Mouse (Mus musculus) kidney, adult 2 months (tissue): ENCODE data around the gene Hoxb5. TPM values are rescaled to one million over a fixed set of nuclear protein-coding genes. Genes with fewer than 3 reads are reported as not detected.
A peak's percentile ranks its signal among the peaks of the same experiment; 100 is the strongest.

Experiments used
- DNase-seq: peaks from one replicate; pipeline ENCODE4 v3.0.0; 2021
- H3K27ac ChIP-seq: fragments of 200-500 bp; 2 replicates; pipeline ENCODE4 v1.5.1; 2012; ENCODE audit warnings: low read depth, low read length, control low read depth, inconsistent platforms; ENCODE audit not compliant: insufficient read depth
- H3K27me3 ChIP-seq: fragments of 200-500 bp; replicated peaks from 2 replicates; pipeline ENCODE4 v1.6.1; 2012; ENCODE audit warnings: mild to moderate bottlenecking, moderate library complexity, low read length, inconsistent platforms; ENCODE audit not compliant: control insufficient read depth, insufficient read depth
- H3K36me3 ChIP-seq: fragments of 200-500 bp; 2 replicates; pipeline ENCODE4 v1.6.1; 2012; ENCODE audit warnings: mild to moderate bottlenecking, moderate library complexity, low read length, inconsistent platforms; ENCODE audit not compliant: control insufficient read depth, insufficient read depth
- H3K4me1 ChIP-seq: fragments of 200-500 bp; 2 replicates; pipeline ENCODE4 v1.6.1; 2011; ENCODE audit warnings: low read length; ENCODE audit not compliant: control insufficient read depth, insufficient read depth
- H3K4me3 ChIP-seq: fragments of 200-500 bp; 2 replicates; pipeline ENCODE4 v1.5.1; 2011; ENCODE audit warnings: mild to moderate bottlenecking, low read depth, low read length, control low read depth; ENCODE audit not compliant: insufficient read depth
- CTCF ChIP-seq: fragments of 200-500 bp; conservative IDR thresholded peaks from 2 replicates; pipeline ENCODE4 v1.5.1; 2011; ENCODE audit warnings: low read depth, mild to moderate bottlenecking, control low read depth, low read length, moderate library complexity, mixed read lengths; ENCODE audit not compliant: insufficient read depth, insufficient read length
- POLR2A ChIP-seq: fragments of 200-500 bp; IDR thresholded peaks from one replicate; pipeline ENCODE4 v1.6.1; 2011; ENCODE audit warnings: low read depth, low read length, control low read depth
- WGBS: fragments of 180-500 bp; shearing (Covaris S2); methylation state at CpG from one replicate; pipeline ENCODE4 v1.1.7; 2018; 5-methylcytosine and 5-hydroxymethylcytosine counted together
- polyA plus RNA-seq: library from polyadenylated mRNA; depleted of rRNA; stranded (reverse); fragments of >200 nt; gene quantifications from 2 replicates; pipeline ENCODE4 v1.2.3, GENCODE M21; 2012

The Hoxb5 gene
- polyA plus RNA-seq, 1 experiment = 7.7 TPM

DNA sequence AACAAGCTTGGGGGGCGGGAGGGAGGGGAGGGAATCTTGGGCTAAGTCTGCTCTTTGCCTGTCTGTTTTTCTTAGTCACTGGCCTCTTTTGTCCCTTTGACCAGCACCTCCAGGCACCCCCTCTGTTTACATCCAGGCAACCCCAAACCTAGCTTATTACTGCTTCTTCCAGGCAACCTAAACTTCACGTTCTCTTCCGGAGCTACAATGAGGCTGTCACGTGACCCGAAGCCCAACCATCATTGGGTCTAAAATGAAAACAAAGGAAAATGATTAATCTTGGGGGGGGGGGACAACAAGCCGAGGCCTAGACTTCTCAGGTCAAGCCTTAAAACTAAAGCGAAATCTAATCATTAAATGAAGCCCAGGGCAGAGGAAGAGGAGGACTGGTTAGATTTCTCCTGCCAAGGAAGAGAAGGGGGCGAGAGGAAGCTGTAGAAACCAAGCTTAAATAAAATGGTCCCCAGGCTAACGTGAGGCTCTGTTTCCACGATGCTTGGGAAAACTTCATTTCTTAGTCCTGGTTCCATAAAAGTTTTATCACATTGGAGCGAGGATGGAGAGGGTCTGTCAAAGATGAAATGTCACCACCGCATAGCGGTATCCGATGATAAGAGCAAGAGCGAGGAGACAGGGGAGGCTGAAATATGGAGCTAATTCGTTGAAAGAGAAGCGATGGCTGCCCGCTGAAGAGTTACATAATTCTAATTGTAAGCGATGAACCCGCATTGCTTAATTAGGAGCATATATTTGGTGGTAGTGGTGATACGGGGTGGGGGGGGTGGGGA, 45.2 kb downstream of the Hoxb5 start:
- peak; percentile 90 for DNase-seq
- H3K4me3 ChIP-seq = 0 out of 2 replicates have a peak overlapping the region, but pooled peaks have one; percentile 23
- H3K36me3 ChIP-seq = no peaks in the 10 kb centered on the region
- WGBS = 27% methylated on average over 21 of the region's 21 CpGs
- H3K27me3 ChIP-seq = no peaks in the 10 kb centered on the region
- H3K27ac ChIP-seq = peak overlapping the region; percentile 94
- H3K4me1 ChIP-seq = peaks cover 24% of the 10 kb centered on the region
- TF ChIP-seq POLR2A (no peak), CTCF (no peak)

DNA sequence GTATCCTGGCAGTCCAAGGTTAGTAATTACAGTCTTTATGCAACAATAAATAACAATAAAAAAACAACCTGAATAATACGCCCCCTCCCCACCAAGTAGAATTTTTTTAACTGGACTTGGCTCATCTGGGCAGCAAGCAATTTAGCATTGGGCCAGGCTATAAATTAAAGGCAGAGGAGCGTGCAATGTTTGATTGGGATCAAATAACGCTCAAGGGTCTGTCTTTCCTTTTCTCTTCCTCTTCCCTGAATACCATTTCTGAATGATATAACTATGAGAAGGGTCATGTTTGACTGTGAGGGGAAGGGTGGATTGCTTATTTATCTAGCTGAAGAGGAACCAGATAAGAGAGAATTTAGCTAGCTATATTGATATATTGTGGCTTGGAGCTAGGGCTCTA, 45.9 kb downstream of the Hoxb5 start:
- DNase-seq = peak; percentile 9
- no peak overlapping the region for H3K4me3 ChIP-seq
- peak overlapping the region; percentile 88 for H3K27ac ChIP-seq
- peaks cover 21% of the 10 kb centered on the region for H3K4me1 ChIP-seq
- no peaks in the 10 kb centered on the region for H3K27me3 ChIP-seq
- 26% methylated on average over 3 of the region's 3 CpGs for WGBS
- no peaks in the 10 kb centered on the region for H3K36me3 ChIP-seq
- no peak for TF ChIP-seq POLR2A
- TF ChIP-seq CTCF = no peak

DNA sequence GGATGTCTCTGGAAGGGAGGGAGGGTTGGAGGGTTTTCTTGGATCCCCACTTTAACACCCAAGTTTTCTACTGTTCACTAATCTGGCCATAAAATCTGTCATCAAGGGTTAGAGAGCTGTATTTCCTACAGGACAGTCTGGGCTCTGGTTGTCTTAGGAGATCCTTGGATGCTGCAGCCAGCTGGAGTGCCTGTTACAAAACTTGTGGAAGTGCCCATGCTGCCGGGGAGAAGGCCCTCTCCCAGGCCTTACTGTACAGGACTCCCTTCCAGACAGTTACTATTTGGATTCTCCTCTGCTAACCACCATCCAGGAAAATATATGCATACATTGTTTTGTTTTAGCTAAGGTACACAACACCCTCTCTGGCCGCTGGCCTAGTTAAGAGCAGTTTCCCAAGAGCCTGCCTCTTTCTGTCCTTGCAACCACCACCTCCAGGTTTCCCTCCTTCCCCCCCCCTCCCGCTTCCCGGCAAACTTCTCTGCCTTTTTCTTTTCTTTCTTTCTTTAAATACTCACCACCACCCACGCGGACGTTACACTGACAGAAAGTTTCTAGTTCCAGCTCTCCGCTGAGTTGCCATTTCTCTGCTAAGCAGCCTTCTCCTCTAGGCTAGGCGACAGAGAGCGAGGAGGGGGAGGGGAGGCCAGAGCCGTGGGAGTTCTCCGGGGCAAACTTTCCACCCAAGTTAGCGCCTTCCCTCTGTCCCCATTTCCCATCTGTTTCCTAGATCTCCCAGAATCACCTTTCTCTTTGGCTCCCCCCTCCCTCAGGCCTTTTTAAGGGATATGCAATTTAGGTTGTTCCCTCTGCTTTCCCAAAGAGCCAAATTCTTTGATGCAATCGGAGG, 46.6 kb downstream of the Hoxb5 start:
- Histone ChIP-seq H3K36me3 (no peaks in the 10 kb centered on the region), H3K27me3 (no peaks in the 10 kb centered on the region), H3K4me3 (peak overlapping the region; percentile 34), H3K4me1 (peaks cover 21% of the 10 kb centered on the region), H3K27ac (peak overlapping the region; percentile 88)
- 13% methylated on average over 14 of the region's 14 CpGs for WGBS
- DNase-seq = peak; percentile 70
- TF ChIP-seq POLR2A = no peak
- TF ChIP-seq CTCF = no peak

DNA sequence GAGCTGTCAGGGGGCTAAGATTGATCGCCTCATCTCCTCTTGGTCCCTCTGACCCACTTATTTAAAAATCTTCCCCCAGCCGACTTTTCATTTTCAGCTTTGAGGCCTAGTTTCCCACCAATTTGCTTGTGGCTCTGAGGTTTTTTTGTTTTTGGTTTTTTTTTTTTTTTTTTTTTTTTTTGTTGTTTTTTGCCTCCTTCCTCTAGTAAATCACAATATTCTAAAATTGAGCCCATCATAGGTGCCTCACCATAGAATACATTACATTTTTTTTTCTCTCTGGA, 47.1 kb downstream of the Hoxb5 start, which contains the start of gene Hoxb2:
Hoxb2 (plus strand) TSS at position 185 of the 284 bp plus-strand sequence.
- DNase-seq = no peak
- peak within 1 kb of the TSS; percentile 34 for H3K4me3 ChIP-seq
- no peak for TF ChIP-seq CTCF
- TF ChIP-seq POLR2A = no peak

DNA sequence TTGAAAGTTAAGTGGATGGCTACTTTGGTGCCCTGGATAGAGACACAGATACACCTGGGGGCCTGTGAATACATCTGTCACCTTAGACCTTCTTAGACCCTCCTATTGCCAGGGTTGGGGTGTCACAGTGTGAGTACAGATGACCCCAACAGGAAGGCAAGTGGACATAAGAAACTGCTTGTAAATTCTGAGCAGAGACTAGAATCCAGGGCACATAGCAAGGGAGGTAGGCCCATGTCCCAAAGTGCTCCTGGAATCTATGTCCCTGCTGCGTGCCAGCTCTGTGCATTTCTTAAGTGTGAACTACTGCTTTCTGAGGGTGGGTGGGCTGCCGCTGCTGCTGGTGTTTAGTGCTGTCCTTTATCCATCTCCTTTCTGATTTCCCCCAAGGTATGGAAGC, 47.7 kb downstream of the Hoxb5 start:
- Histone ChIP-seq H3K27me3 (no peaks in the 10 kb centered on the region), H3K4me1 (peaks cover 21% of the 10 kb centered on the region), H3K4me3 (no peak overlapping the region), H3K27ac (peak overlapping the region; percentile 88), H3K36me3 (no peaks in the 10 kb centered on the region)
- 67% methylated on average over 2 of the region's 2 CpGs for WGBS
- peak; percentile 27 for DNase-seq
- no peak for TF ChIP-seq CTCF
- no peak for TF ChIP-seq POLR2A

More for the DNA sequence above, 47.1 kb downstream of the Hoxb5 start, which contains the start of gene Hoxb2:
- Histone ChIP-seq H3K27ac (peak within 1 kb of the TSS; percentile 88), H3K36me3 (no peaks in the 10 kb centered on the region), H3K27me3 (no peaks in the 10 kb centered on the region), H3K4me1 (peaks cover 21% of the 10 kb centered on the region)
- 32% methylated on average over 2 of the region's 2 CpGs for WGBS

DNA sequence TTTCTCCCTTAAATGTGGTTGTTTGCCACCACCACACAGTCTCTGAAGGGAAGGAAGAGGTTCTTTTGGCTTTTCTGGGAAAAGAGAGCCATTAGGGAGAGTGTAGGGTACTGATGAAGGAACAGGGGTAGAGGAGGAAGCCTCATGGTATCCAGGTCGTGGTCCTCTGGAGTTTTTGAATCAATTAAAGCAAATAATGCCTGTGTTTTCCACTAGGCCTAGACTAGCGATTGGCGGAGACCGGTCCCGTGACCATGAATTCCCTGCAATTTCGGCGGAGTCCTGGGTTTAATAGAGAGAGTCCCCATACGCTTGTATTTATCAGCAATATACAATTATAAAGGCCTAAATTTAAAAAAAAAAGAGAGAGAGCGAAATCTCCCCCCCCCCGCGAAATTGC, 48.2 kb downstream of the Hoxb5 start:
- WGBS = 11% methylated on average over 11 of the region's 11 CpGs
- Histone ChIP-seq H3K27me3 (no peaks in the 10 kb centered on the region), H3K27ac (peak overlapping the region; percentile 88), H3K4me3 (peak overlapping the region; percentile 97; the same call in 1 of the 2 replicates), H3K4me1 (peaks cover 21% of the 10 kb centered on the region), H3K36me3 (no peaks in the 10 kb centered on the region)
- peak; percentile 77 for DNase-seq
- no peak for TF ChIP-seq CTCF
- no peak for TF ChIP-seq POLR2A

DNA sequence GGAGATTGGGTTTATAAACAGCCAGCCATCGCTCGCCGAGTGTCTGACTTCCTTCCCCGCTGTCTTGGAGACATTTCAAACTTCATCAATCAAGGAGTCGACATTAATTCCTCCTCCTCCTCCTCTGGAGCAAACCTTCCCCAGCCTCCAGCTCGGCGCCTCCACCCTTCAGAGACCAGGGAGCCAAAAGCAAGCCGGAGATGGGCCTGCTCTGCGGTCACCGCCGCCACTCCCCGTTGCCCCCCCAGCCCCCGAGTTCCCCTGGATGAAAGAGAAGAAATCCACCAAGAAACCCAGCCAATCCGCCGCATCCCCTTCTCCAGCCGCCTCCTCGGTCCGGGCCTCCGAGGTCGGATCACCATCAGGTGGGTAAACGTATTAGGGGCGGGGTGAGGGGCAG, 48.7 kb downstream of the Hoxb5 start:
- H3K4me3 ChIP-seq = peak overlapping the region; percentile 97
- TF ChIP-seq CTCF = no peak
- peak; percentile 47 for TF ChIP-seq POLR2A
- WGBS = 2% methylated on average over 22 of the region's 22 CpGs
- H3K27ac ChIP-seq = peak overlapping the region; percentile 72
- DNase-seq = peak; percentile 91
- no peaks in the 10 kb centered on the region for H3K36me3 ChIP-seq
- no peaks in the 10 kb centered on the region for H3K27me3 ChIP-seq
- peaks cover 21% of the 10 kb centered on the region for H3K4me1 ChIP-seq
